24 mouse cellular contexts compared by ENCODE assay signal in genomic region chr4:120987319-120987718, GRCm38 (mm10). TPM values are rescaled to one million over a fixed set of nuclear protein-coding genes. Genes with fewer than 3 reads are reported as not detected.
DNase-seq lines count a peak whose midpoint lies in the region; ATAC-seq and TF ChIP-seq lines count a peak whose summit lies in the region.
"Had no signal": no experiment of that assay in that cellular context is flagged by ENCODE, and none has a peak within 500 bp of the region (broad histone marks: within the 10 kb centered on the region; RNA-seq: fewer than 3 reads in every experiment).

No protein-coding gene starts in this region.

- H3K4me2 ChIP-seq in midbrain, embryonic 11.5 days, result no peak overlapping the region
- H3K4me2 ChIP-seq: embryonic facial prominence, embryonic 15.5 days; forebrain, embryonic 15.5 days; hindbrain, embryonic 12.5 days had no signal

- TF ChIP-seq POLR2A in liver, adult 2 months (IDR thresholded peaks at IDR 0.05; ENCODE audit: extremely low read depth, insufficient read depth, low read length), result no peak
- no peak for TF ChIP-seq POLR2A in cerebellum, adult 2 months (IDR thresholded peaks at IDR 0.05; ENCODE audit: borderline replicate concordance, insufficient read depth, low read length)

- no peaks in the 10 kb centered on the region for H3K27me3 ChIP-seq in liver, adult 2 months (ENCODE audit: control insufficient read depth, insufficient read depth, low read length)
- H3K27me3 ChIP-seq in cerebellum, adult 2 months (ENCODE audit: control insufficient read depth, insufficient read depth, low read length), result no peaks in the 10 kb centered on the region; the same call in 1 of the 2 replicates
- H3K27me3 ChIP-seq in midbrain, embryonic 11.5 days (ENCODE audit: control insufficient read depth, insufficient read depth, low read length), result peaks cover 5% of the 10 kb centered on the region
- H3K27me3 ChIP-seq: CH12.LX; embryonic facial prominence, embryonic 15.5 days; forebrain, embryonic 15.5 days; hindbrain, embryonic 12.5 days; Patski had no signal

- H3K4me3 ChIP-seq in liver, adult 2 months (ENCODE audit: insufficient read depth, low read depth, low read length), result no peak overlapping the region
- no peak overlapping the region for H3K4me3 ChIP-seq in cerebellum, adult 2 months (replicated peaks; ENCODE audit: insufficient read depth, low read depth, low read length)
- H3K4me3 ChIP-seq in midbrain, embryonic 11.5 days (ENCODE audit: low read depth, low read length), result no peak overlapping the region
- H3K4me3 ChIP-seq: embryonic facial prominence, embryonic 15.5 days; erythroblast, embryonic 14.5 days; forebrain, embryonic 15.5 days; heart, embryonic 10.5 days; hindbrain, embryonic 12.5 days had no signal

- peaks cover 12% of the 10 kb centered on the region; the same call in 1 of the 2 replicates for H3K4me1 ChIP-seq in liver, adult 2 months (ENCODE audit: control insufficient read depth, insufficient read depth, low read length)
- peaks cover 8% of the 10 kb centered on the region for H3K4me1 ChIP-seq in cerebellum, adult 2 months (ENCODE audit: control insufficient read depth, insufficient read depth, low read length)
- H3K4me1 ChIP-seq in midbrain, embryonic 11.5 days (ENCODE audit: control insufficient read depth, insufficient read depth, low read length), result peaks cover 8% of the 10 kb centered on the region
- H3K4me1 ChIP-seq: embryonic facial prominence, embryonic 15.5 days; forebrain, embryonic 15.5 days; heart, embryonic 10.5 days; hindbrain, embryonic 12.5 days had no signal

- 42% methylated on average over 4 of the region's 4 CpGs for WGBS in liver, adult 2 months
- 82% methylated on average over 4 of the region's 4 CpGs for WGBS in cerebellum, adult 2 months
- WGBS in midbrain, embryonic 11.5 days, result 87% methylated on average over 4 of the region's 4 CpGs

- 0 out of 2 replicates have a peak, but pooled peaks have one; percentile 1 for ATAC-seq in common myeloid progenitor, adult 5-6 weeks (replicated peaks; ENCODE audit: low read depth, poor library complexity, severe bottlenecking)
- 0 out of 2 replicates have a peak, but pooled peaks have one; percentile 19 for ATAC-seq in megakaryocyte-erythroid progenitor cell, adult 5-6 weeks (replicated peaks; ENCODE audit: low FRiP score, low TSS enrichment, poor library complexity, severe bottlenecking)
- ATAC-seq in midbrain, embryonic 11.5 days (ENCODE audit: low FRiP score), result no peak
- ATAC-seq: forebrain, embryonic 15.5 days; Patski had no signal

- peaks cover 3% of the 10 kb centered on the region; the same call in 1 of the 2 replicates for H3K9me3 ChIP-seq in midbrain, embryonic 11.5 days (ENCODE audit: control insufficient read depth, low read length)
- H3K9me3 ChIP-seq: embryonic facial prominence, embryonic 15.5 days; forebrain, embryonic 15.5 days; hindbrain, embryonic 12.5 days had no signal

- TF ChIP-seq CTCF in liver, adult 2 months (IDR thresholded peaks at IDR 0.05; ENCODE audit: low read depth, low read length), result no peak
- no peak for TF ChIP-seq CTCF in cerebellum, adult 2 months (IDR thresholded peaks at IDR 0.05; ENCODE audit: borderline replicate concordance, insufficient read depth, low read depth, low read length)

- peaks cover 4% of the 10 kb centered on the region for H3K36me3 ChIP-seq in liver, adult 2 months (ENCODE audit: control insufficient read depth, insufficient read depth, low read length)
- H3K36me3 ChIP-seq in midbrain, embryonic 11.5 days (ENCODE audit: control insufficient read depth, insufficient read depth, low read length), result peaks cover 3% of the 10 kb centered on the region

- no peak overlapping the region for H3K9ac ChIP-seq in liver, adult 2 months (ENCODE audit: low read depth, low read length)
- H3K9ac ChIP-seq in midbrain, embryonic 11.5 days (ENCODE audit: low read length), result no peak overlapping the region
- H3K9ac ChIP-seq: embryonic facial prominence, embryonic 15.5 days; forebrain, embryonic 15.5 days; hindbrain, embryonic 12.5 days had no signal

- H3K27ac ChIP-seq in liver, adult 2 months (replicated peaks; ENCODE audit: insufficient read depth, low read depth, low read length), result no peak overlapping the region
- no peak overlapping the region for H3K27ac ChIP-seq in cerebellum, adult 2 months (ENCODE audit: insufficient read depth, low read length)
- no peak overlapping the region for H3K27ac ChIP-seq in midbrain, embryonic 11.5 days (ENCODE audit: low read depth, low read length)
- H3K27ac ChIP-seq: embryonic facial prominence, embryonic 15.5 days; forebrain, embryonic 15.5 days; heart, embryonic 10.5 days; hindbrain, embryonic 12.5 days had no signal

- peaks cover 11% of the 10 kb centered on the region; the same call in 1 of the 2 replicates for H3K79me2 ChIP-seq in liver, adult 2 months (ENCODE audit: control insufficient read depth, insufficient read depth, low read length)

- peak; percentile 64 for DNase-seq in liver, adult 2 months (ENCODE audit: extremely low read depth, low read depth, low spot score)
- DNase-seq in liver, result no peak
- DNase-seq in cerebellum, adult 2 months, result no peak
- no peak for DNase-seq in midbrain, embryonic 11.5 days (ENCODE audit: low spot score, missing footprints)
- DNase-seq in urinary bladder, postnatal 4 days (ENCODE audit: low spot score in 2 of 2), result no peak
- DNase-seq: adrenal gland, postnatal 14 days; cerebellum, adult 11-12 months; cerebellum, adult 9-11 months; cerebellum, postnatal 36 days; gastrocnemius, postnatal 36 days; heart, adult 18-20 months; heart, postnatal 10 days; heart, postnatal 4 days had no signal

RNA-seq across cellular contexts. Expression of gene Smap2, which starts 29.7 kb away (rescaled TPM):
- 13.7 and 16.9 TPM in 2 replicates for total RNA-seq in liver, adult 2 months (2014; rRNA removed)
- 19.2 and 20.8 TPM in 2 replicates for polyA plus RNA-seq in liver, adult 2 months (2012; rRNA removed)
- 63.8 and 81.6 TPM in 2 replicates for total RNA-seq in common myeloid progenitor, adult 5-6 weeks (2017)
- total RNA-seq in megakaryocyte-erythroid progenitor cell, adult 5-6 weeks (2014; fragmentation: Nextera tagmentation), result 157 and 168 TPM in 2 replicates
- total RNA-seq in megakaryocyte-erythroid progenitor cell, adult 5-6 weeks (2017), result 84.1 and 87.3 TPM in 2 replicates
- 82.0 and 90.6 TPM in 2 replicates for polyA plus RNA-seq in cerebellum, adult 2 months (2012; rRNA removed)
- polyA plus RNA-seq in midbrain, embryonic 11.5 days (2014; fragmentation: Nextera tagmentation; extraction: Ambion mirVana), result 17.6 and 18.1 TPM in 2 replicates

RNA-seq across cellular contexts. Expression of gene Zfp69, which starts 35.8 kb away (rescaled TPM):
- 1.3 and 3.5 TPM in 2 replicates for total RNA-seq in liver, adult 2 months (2014; rRNA removed)
- polyA plus RNA-seq in liver, adult 2 months (2012; rRNA removed), result 0.87 and 1.00 TPM in 2 replicates
- 1.6 and 7.9 TPM in 2 replicates for total RNA-seq in common myeloid progenitor, adult 5-6 weeks (2017)
- 3.1 and 9.1 TPM in 2 replicates for total RNA-seq in megakaryocyte-erythroid progenitor cell, adult 5-6 weeks (2014; fragmentation: Nextera tagmentation)
- 2.3 and 7.8 TPM in 2 replicates for total RNA-seq in megakaryocyte-erythroid progenitor cell, adult 5-6 weeks (2017)
- 1.9 and 3.1 TPM in 2 replicates for polyA plus RNA-seq in cerebellum, adult 2 months (2012; rRNA removed)
- polyA plus RNA-seq in midbrain, embryonic 11.5 days (2014; fragmentation: Nextera tagmentation; extraction: Ambion mirVana), result 9.0 and 9.6 TPM in 2 replicates

RNA-seq across cellular contexts. Expression of gene Col9a2, which starts 51.9 kb away (rescaled TPM):
- not detected in 2 replicates for total RNA-seq in liver, adult 2 months (2014; rRNA removed)
- polyA plus RNA-seq in liver, adult 2 months (2012; rRNA removed), result not detected in 2 replicates
- total RNA-seq in common myeloid progenitor, adult 5-6 weeks (2017), result not detected in 2 replicates
- not detected in 2 replicates for total RNA-seq in megakaryocyte-erythroid progenitor cell, adult 5-6 weeks (2014; fragmentation: Nextera tagmentation)
- not detected in 2 replicates for total RNA-seq in megakaryocyte-erythroid progenitor cell, adult 5-6 weeks (2017)
- 10.0 and 11.1 TPM in 2 replicates for polyA plus RNA-seq in cerebellum, adult 2 months (2012; rRNA removed)
- polyA plus RNA-seq in midbrain, embryonic 11.5 days (2014; fragmentation: Nextera tagmentation; extraction: Ambion mirVana), result 2.3 TPM in 2 replicates
- total RNA-seq: CH12.LX had no signal
- polyA plus RNA-seq: activated CD4-positive, CD25-positive, alpha-beta regulatory T cell, adult 4 months; C2C12 had no signal
